In the genomic region with DNA sequence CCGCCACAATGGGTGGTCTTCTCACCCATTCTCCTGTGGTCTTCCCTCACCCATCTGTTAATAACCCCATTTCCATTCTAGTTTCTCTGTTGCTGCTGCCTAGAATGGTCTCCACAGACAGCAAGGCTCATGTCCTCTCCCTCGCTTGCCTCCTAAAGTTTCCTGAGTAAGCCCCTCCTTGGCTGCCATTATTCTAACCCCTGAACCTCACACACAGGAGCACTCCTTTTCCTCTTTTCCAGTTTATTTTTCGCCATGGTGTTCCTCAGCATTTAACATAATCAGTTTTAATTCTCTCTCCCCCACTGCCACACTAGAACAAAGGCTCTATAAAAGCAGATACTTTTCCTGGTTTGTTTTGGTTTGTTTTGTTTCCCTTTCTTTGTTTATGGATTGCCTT, we compare ENCODE assay signal across 16 mouse cellular contexts.
"Had no signal": no experiment of that assay in that cellular context is flagged by ENCODE, and none has a peak within 500 bp of the region (broad histone marks: within the 10 kb centered on the region; RNA-seq: fewer than 3 reads in every experiment).

No protein-coding gene starts in this region.

- H3K4me1 ChIP-seq: neural tube, embryonic 13.5 days; neural tube, embryonic 15.5 days; stomach, embryonic 15.5 days had no signal

- H3K9me3 ChIP-seq: neural tube, embryonic 13.5 days; neural tube, embryonic 15.5 days; stomach, embryonic 15.5 days had no signal

- H3K4me3 ChIP-seq: neural tube, embryonic 13.5 days; neural tube, embryonic 15.5 days; stomach, embryonic 15.5 days had no signal

- H3K9ac ChIP-seq: neural tube, embryonic 13.5 days; neural tube, embryonic 15.5 days; stomach, embryonic 15.5 days had no signal

- H3K27me3 ChIP-seq: neural tube, embryonic 13.5 days; neural tube, embryonic 15.5 days; stomach, embryonic 15.5 days had no signal

- DNase-seq: retina, postnatal 1 day; right cerebral cortex, adult 18-20 months; right cerebral cortex, postnatal 14 days; right cerebral cortex, postnatal 25 days; right cerebral cortex, postnatal 4 days; spleen, adult 18-20 months; thymus, adult 18-20 months; thymus, adult 2 months; thymus, postnatal 14 days; thymus, postnatal 25 days; thymus, postnatal 36 days; thymus, postnatal 4 days had no signal

- H3K4me2 ChIP-seq: neural tube, embryonic 13.5 days; neural tube, embryonic 15.5 days; stomach, embryonic 15.5 days had no signal

- H3K27ac ChIP-seq: neural tube, embryonic 13.5 days; neural tube, embryonic 15.5 days; stomach, embryonic 15.5 days; stomach, postnatal 0 days had no signal
